Mouse (Mus musculus): ENCODE data around the gene Tnfaip2.

DNA sequence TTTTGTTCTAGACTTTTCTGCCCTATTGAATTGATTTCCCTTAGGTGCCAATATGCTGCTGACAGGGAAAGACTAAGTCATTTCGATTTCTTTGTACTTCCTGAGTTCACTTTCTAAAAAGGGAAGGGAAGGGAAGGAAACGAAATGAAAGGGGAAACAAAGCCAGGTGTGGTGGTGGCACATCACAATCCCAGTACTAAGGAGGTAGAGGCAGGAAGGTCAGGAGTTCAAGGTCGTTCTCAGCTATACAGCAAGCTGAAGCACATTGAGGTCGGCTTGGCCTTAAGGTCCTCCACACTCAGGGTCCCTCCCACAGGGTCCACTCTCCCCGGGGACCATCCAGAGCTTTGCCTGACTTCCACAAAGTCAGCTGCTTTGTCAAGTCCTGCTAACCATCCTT, 61.3 kb downstream of the Tnfaip2 start:
- TF ChIP-seq CTCF (IDR thresholded peaks at IDR 0.05; ENCODE audit: low read depth) = no peak
- TF ChIP-seq EP300 (IDR thresholded peaks at IDR 0.05; ENCODE audit: low read depth) = no peak

All from liver, postnatal 0 days (tissue).